Mouse (Mus musculus) spleen, postnatal 14 days (tissue): ENCODE data around the gene Adad2.

ENCODE experiments used
- DNase-seq, 2 experiments: peaks; one replicate each; pipeline ENCODE4 v3.0.0; 2021 to 2022; ENCODE audit warnings: low spot score in 2 of 2

Gene Adad2

GRCm38 (mm10) chr8:119642960-119643359, 30.4 kb downstream of the Adad2 start:
- no peak for DNase-seq

- no peak for DNase-seq
These were observed 31.9 kb downstream of the Adad2 start for GRCm38 (mm10) chr8:119644429-119644960.

GRCm38 (mm10) chr8:119644981-119645597, 32.5 kb downstream of the Adad2 start:
- no peak for DNase-seq

- no peak for DNase-seq
These were observed 33.6 kb downstream of the Adad2 start for GRCm38 (mm10) chr8:119646197-119646596.

- DNase-seq: no peak
These were observed 34.3 kb downstream of the Adad2 start for GRCm38 (mm10) chr8:119646846-119647245.

GRCm38 (mm10) chr8:119651324-119651723, 38.8 kb downstream of the Adad2 start:
- DNase-seq: no peak

- no peak for DNase-seq
These were observed 44.3 kb downstream of the Adad2 start for GRCm38 (mm10) chr8:119656709-119657464.

- DNase-seq: no peak
These were observed 48.5 kb downstream of the Adad2 start for GRCm38 (mm10) chr8:119661081-119661480.

GRCm38 (mm10) chr8:119661892-119662291, 49.3 kb downstream of the Adad2 start:
- no peak for DNase-seq

- no peak for DNase-seq
These were observed 50.9 kb downstream of the Adad2 start for GRCm38 (mm10) chr8:119663440-119663839.

GRCm38 (mm10) chr8:119665270-119665669, 52.7 kb downstream of the Adad2 start:
- no peak for DNase-seq
